Mouse (Mus musculus): ENCODE results near the gene Gsto2. TPM values are rescaled to one million over a fixed set of nuclear protein-coding genes. Genes with fewer than 3 reads are reported as not detected.

Gsto2 gene
- polyA plus RNA-seq, 1 experiment from 2014 or later: 1.8 TPM

DNA sequence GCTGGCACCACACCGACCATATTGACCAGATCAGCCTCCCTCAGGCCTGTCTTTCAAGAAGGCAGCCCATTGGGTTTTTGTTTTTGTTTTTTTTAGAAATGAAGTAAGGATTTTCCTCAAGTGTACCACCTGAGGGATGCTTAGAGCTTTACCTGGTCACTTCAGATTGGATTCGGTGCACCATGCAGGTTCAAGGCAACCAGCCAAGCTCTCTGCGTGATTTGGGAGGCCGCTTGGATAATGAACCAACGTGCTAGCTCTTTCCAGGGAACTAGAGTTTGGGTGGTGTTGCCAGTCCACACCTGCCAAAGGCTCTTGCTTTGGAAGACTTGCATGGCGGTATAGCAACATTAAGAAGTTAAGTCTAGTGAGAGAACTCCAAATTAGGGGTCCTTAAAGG lies 27.8 kb downstream of the Gsto2 start:
- no peak overlapping the region for H3K4me3 ChIP-seq (ENCODE audit: low read length)
- H3K27me3 ChIP-seq (ENCODE audit: control insufficient read depth, insufficient read depth, low read length): no peaks in the 10 kb centered on the region
- H3K9me3 ChIP-seq (ENCODE audit: control insufficient read depth, low read length): no peaks in the 10 kb centered on the region
- peaks cover 25% of the 10 kb centered on the region for H3K4me1 ChIP-seq (ENCODE audit: control insufficient read depth, insufficient read depth, low read length)
- 96% methylated on average over 6 of the region's 6 CpGs for WGBS
- H3K36me3 ChIP-seq (ENCODE audit: control insufficient read depth, insufficient read depth, low read length): peaks cover 39% of the 10 kb centered on the region
- no peak for ATAC-seq (ENCODE audit: low FRiP score, low TSS enrichment)
- H3K27ac ChIP-seq (ENCODE audit: low read depth, low read length): no peak overlapping the region
- no peak overlapping the region for H3K4me2 ChIP-seq (replicated peaks; ENCODE audit: low read depth, low read length)
- H3K9ac ChIP-seq (ENCODE audit: low read depth, low read length): no peak overlapping the region

DNA sequence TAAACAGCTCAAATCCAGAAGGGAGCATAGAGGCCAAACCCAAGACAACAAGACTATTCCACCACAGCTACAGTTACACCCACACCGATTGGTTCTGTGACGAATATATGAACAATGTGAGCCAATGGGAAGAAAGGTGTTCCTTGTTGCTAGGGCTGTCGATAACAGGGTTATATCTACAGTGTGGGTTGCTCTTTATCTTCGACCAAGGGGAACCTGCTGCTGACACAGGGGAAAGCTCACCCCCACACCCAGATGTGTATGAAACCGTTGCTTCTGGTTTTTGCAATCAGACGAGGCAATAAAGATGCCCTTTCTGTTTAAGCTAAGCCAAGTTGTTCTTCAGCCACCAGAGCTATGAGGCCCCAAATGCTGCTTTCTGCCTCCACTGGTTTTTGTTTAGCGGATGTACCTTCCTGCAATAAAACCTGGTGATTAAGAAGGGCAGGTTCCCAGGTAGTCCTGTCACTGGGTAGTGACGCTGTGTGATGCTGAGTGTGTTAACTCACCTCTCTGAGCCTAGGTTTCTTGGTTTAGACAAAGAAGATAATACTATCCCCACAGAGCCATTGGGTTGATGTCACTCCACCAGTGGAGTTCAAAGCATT lies 33.2 kb downstream of the Gsto2 start:
- ATAC-seq (ENCODE audit: low FRiP score, low TSS enrichment): no peak
- Histone ChIP-seq H3K27me3 (ENCODE audit: control insufficient read depth, insufficient read depth, low read length) (no peaks in the 10 kb centered on the region), H3K9ac (ENCODE audit: low read depth, low read length) (no peak overlapping the region), H3K4me3 (ENCODE audit: low read length) (no peak overlapping the region), H3K27ac (ENCODE audit: low read depth, low read length) (no peak overlapping the region), H3K4me1 (ENCODE audit: control insufficient read depth, insufficient read depth, low read length) (peaks cover 21% of the 10 kb centered on the region), H3K4me2 (replicated peaks; ENCODE audit: low read depth, low read length) (no peak overlapping the region), H3K9me3 (ENCODE audit: control insufficient read depth, low read length) (no peaks in the 10 kb centered on the region), H3K36me3 (ENCODE audit: control insufficient read depth, insufficient read depth, low read length) (peaks cover 41% of the 10 kb centered on the region)
- 76% methylated on average over 8 of the region's 8 CpGs for WGBS

DNA sequence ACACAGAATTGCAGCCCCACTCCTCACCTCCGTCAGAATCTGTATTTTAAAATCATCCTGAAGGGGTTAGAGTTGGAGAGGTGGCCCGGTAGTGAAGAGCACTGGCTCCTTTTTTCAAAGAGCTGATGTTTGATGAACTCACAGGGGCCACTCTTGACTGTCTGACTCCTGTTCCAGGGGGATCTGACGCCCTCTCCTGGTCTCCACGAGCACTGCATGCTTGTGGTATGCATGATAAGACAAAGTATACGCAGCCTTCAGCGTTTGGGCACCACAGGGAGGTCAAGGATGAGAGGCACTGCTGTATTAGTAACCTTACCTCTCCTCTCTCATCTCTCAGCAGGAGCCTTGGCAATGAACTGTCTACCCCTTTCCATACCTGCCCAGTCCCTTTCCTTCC lies 34.7 kb downstream of the Gsto2 start:
- Histone ChIP-seq H3K27ac (ENCODE audit: low read depth, low read length) (no peak overlapping the region), H3K36me3 (ENCODE audit: control insufficient read depth, insufficient read depth, low read length) (peaks cover 32% of the 10 kb centered on the region), H3K27me3 (ENCODE audit: control insufficient read depth, insufficient read depth, low read length) (no peaks in the 10 kb centered on the region), H3K4me2 (replicated peaks; ENCODE audit: low read depth, low read length) (no peak overlapping the region), H3K4me3 (ENCODE audit: low read length) (no peak overlapping the region), H3K9me3 (ENCODE audit: control insufficient read depth, low read length) (no peaks in the 10 kb centered on the region), H3K9ac (ENCODE audit: low read depth, low read length) (no peak overlapping the region), H3K4me1 (ENCODE audit: control insufficient read depth, insufficient read depth, low read length) (peaks cover 25% of the 10 kb centered on the region)
- 70% methylated on average over 6 of the region's 6 CpGs for WGBS
- no peak for ATAC-seq (ENCODE audit: low FRiP score, low TSS enrichment)

DNA sequence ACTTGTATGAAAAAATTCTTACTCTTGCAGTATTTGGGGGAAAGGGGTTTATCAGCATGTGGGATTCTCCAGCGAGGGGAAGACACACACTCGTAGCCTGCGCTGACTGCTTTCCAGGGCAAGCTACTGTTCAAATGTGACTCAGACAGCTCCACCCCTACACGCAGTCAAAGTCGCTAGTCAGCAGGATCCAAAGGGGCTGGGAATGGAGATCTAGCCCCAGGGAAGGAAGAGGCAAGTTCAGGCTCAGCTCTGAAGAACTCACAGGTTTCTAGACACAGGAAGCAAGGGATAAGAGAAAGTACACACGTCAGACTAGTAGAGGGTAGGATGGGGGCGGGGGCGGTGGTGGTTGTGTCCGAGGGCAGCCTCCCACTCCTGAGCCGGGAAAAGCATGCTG lies 35.2 kb downstream of the Gsto2 start:
- ATAC-seq (ENCODE audit: low FRiP score, low TSS enrichment): no peak
- Histone ChIP-seq H3K4me3 (ENCODE audit: low read length) (no peak overlapping the region), H3K9ac (ENCODE audit: low read depth, low read length) (no peak overlapping the region), H3K27me3 (ENCODE audit: control insufficient read depth, insufficient read depth, low read length) (no peaks in the 10 kb centered on the region), H3K27ac (ENCODE audit: low read depth, low read length) (no peak overlapping the region), H3K36me3 (ENCODE audit: control insufficient read depth, insufficient read depth, low read length) (peaks cover 28% of the 10 kb centered on the region), H3K4me2 (replicated peaks; ENCODE audit: low read depth, low read length) (no peak overlapping the region), H3K4me1 (ENCODE audit: control insufficient read depth, insufficient read depth, low read length) (peaks cover 25% of the 10 kb centered on the region), H3K9me3 (ENCODE audit: control insufficient read depth, low read length) (no peaks in the 10 kb centered on the region)
- WGBS: 86% methylated on average over 10 of the region's 10 CpGs

DNA sequence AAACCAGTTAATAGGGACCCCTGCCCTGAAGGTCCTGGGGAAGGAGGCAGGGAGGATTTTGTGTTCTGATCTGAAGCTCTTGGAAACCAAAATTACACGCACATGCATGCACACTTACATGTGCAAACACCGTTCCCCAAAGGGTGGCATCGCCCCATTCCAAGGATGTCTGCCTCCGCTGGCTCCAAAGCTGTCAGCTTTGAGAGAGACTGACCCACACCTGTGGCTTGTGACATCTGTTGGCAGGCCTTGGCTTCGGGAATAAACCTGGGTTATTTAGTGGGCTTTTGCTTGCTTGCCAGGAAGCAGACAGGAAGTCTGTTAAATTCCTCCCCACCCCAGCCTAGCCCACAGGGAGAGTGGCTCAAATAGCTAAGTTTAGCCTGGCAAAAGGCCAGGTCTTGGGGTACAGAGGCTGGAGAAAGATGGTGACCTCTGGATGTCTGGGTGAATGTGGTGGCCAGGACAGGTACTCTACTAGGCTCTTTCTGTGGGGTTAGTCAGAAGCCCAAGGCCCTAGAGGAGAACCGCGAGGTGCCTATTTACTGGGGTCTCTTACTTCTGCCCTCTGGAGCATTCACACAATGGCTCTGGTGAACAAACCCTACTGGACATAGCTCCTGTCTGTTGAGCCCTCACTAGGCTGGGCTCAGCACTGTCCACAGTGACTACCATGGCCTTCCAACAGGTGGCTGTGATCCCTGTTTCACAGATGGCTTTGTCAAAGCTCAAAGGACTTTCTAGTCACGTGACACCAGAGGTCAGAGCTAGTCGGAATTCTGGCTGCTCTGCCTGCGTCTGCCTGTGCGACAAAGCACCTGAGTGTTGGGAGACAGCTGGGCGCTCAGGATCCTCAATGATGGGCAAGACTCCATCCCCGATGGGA lies 37.2 kb downstream of the Gsto2 start:
- WGBS: 51% methylated on average over 13 of the region's 13 CpGs
- Histone ChIP-seq H3K9ac (ENCODE audit: low read depth, low read length) (no peak overlapping the region), H3K36me3 (ENCODE audit: control insufficient read depth, insufficient read depth, low read length) (peaks cover 8% of the 10 kb centered on the region), H3K27ac (ENCODE audit: low read depth, low read length) (peak overlapping the region; percentile 47), H3K4me2 (replicated peaks; ENCODE audit: low read depth, low read length) (no peak overlapping the region), H3K4me1 (ENCODE audit: control insufficient read depth, insufficient read depth, low read length) (peaks cover 25% of the 10 kb centered on the region), H3K9me3 (ENCODE audit: control insufficient read depth, low read length) (no peaks in the 10 kb centered on the region), H3K4me3 (ENCODE audit: low read length) (no peak overlapping the region), H3K27me3 (ENCODE audit: control insufficient read depth, insufficient read depth, low read length) (no peaks in the 10 kb centered on the region)
- 0 out of 2 replicates have a peak, but pooled peaks have one; percentile 26 for ATAC-seq (ENCODE audit: low FRiP score, low TSS enrichment)

DNA sequence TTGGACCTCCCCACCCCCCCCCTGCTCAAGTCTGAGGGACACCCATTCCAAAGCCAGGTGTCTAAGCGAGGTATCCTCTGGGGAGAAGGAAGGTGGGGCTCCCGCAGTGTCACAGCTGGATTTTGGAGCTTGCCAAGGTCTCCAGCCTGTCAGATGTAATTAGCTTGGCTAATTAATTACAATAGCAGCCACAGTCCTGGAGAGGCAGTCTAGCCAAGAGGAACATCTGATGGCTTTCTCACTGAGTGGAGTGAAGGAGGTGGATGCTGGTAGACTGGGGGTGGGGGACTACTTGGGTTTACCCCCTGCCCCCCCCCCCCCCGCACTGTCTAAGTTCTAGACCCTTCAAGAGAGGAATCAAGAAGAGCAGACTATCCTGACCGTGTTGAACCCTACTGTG lies 38.3 kb downstream of the Gsto2 start:
- Histone ChIP-seq H3K9ac (ENCODE audit: low read depth, low read length) (no peak overlapping the region), H3K27ac (ENCODE audit: low read depth, low read length) (no peak overlapping the region), H3K4me1 (ENCODE audit: control insufficient read depth, insufficient read depth, low read length) (peaks cover 27% of the 10 kb centered on the region), H3K27me3 (ENCODE audit: control insufficient read depth, insufficient read depth, low read length) (no peaks in the 10 kb centered on the region), H3K36me3 (ENCODE audit: control insufficient read depth, insufficient read depth, low read length) (peaks cover 4% of the 10 kb centered on the region), H3K4me3 (ENCODE audit: low read length) (no peak overlapping the region), H3K9me3 (ENCODE audit: control insufficient read depth, low read length) (no peaks in the 10 kb centered on the region), H3K4me2 (replicated peaks; ENCODE audit: low read depth, low read length) (no peak overlapping the region)
- WGBS: 66% methylated on average over 4 of the region's 4 CpGs
- ATAC-seq (ENCODE audit: low FRiP score, low TSS enrichment): 0 out of 2 replicates have a peak, but pooled peaks have one; percentile 21

DNA sequence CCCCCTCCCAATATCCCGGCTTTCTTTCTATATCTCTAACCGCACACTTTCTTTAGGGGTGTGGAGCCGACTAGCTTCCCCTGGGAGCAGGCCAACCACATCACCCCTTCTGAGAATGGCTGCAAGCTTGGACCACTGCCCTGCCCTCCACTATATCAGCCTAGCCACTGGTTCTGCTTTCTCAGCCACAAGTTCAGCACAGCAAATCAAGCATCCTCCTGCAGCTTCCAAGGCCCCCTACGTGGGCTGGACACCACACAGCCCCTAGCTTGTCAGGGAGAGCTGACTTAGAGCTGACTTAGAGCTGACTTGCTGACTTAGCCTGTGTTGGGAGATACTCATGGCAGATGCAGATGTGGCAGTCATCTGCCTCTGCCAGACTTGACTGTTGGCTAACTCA lies 39.7 kb downstream of the Gsto2 start:
- Histone ChIP-seq H3K36me3 (ENCODE audit: control insufficient read depth, insufficient read depth, low read length) (peaks cover 2% of the 10 kb centered on the region), H3K9me3 (ENCODE audit: control insufficient read depth, low read length) (no peaks in the 10 kb centered on the region), H3K4me3 (ENCODE audit: low read length) (no peak overlapping the region), H3K4me1 (ENCODE audit: control insufficient read depth, insufficient read depth, low read length) (peaks cover 39% of the 10 kb centered on the region), H3K4me2 (replicated peaks; ENCODE audit: low read depth, low read length) (no peak overlapping the region), H3K9ac (ENCODE audit: low read depth, low read length) (no peak overlapping the region), H3K27ac (ENCODE audit: low read depth, low read length) (no peak overlapping the region), H3K27me3 (ENCODE audit: control insufficient read depth, insufficient read depth, low read length) (no peaks in the 10 kb centered on the region)
- no peak for ATAC-seq (ENCODE audit: low FRiP score, low TSS enrichment)
- WGBS: 66% methylated on average over 4 of the region's 4 CpGs

DNA sequence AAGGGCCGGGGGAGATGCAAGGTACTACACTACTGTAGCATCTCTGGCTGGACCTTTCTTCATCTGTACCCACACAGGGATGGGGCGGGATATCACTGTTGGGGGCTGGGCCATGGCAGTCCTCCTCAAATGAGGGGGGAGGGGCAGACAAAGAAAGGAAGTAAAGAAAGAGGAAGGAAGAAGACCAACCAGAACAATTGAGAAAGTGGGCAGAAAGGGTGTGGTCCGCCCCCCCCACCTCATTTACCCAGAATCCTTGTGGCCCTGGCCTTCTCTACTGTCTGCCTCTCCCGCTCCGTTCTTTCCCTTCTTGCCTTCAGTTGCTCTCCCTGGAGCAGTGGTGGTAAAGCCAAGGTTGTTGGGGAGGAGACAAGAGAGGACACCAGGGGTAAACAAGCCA lies 40.3 kb downstream of the Gsto2 start:
- Histone ChIP-seq H3K9me3 (ENCODE audit: control insufficient read depth, low read length) (no peaks in the 10 kb centered on the region), H3K9ac (ENCODE audit: low read depth, low read length) (no peak overlapping the region), H3K4me2 (replicated peaks; ENCODE audit: low read depth, low read length) (no peak overlapping the region), H3K36me3 (ENCODE audit: control insufficient read depth, insufficient read depth, low read length) (no peaks in the 10 kb centered on the region; the same call in 1 of the 2 replicates), H3K27ac (ENCODE audit: low read depth, low read length) (no peak overlapping the region), H3K27me3 (ENCODE audit: control insufficient read depth, insufficient read depth, low read length) (no peaks in the 10 kb centered on the region), H3K4me3 (ENCODE audit: low read length) (no peak overlapping the region), H3K4me1 (ENCODE audit: control insufficient read depth, insufficient read depth, low read length) (peaks cover 44% of the 10 kb centered on the region)
- 90% methylated on average over 5 of the region's 5 CpGs for WGBS
- ATAC-seq (ENCODE audit: low FRiP score, low TSS enrichment): no peak

DNA sequence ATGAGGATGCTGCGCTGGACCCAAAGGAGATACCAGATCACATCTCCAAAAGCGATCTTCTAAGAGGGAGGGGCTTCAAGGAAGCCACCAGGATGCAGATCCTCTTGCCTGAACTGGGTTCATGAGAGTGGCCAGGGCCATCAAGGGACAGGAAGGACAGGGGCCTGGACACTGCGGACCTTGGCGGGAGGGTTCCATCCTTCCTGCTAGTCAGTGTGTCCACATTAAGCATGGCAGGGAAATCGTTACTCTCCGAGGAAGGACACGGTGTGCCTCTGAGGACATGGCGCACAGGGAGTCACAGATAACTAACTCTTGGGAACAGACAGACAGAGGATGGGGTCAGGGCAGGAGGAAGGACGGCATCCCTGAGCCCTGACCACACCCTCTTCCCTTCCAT lies 42.3 kb downstream of the Gsto2 start:
- H3K27me3 ChIP-seq (ENCODE audit: control insufficient read depth, insufficient read depth, low read length): no peaks in the 10 kb centered on the region

More for the DNA sequence above, 42.3 kb downstream of the Gsto2 start:
- Histone ChIP-seq H3K27ac (ENCODE audit: low read depth, low read length) (no peak overlapping the region), H3K36me3 (ENCODE audit: control insufficient read depth, insufficient read depth, low read length) (peaks cover 6% of the 10 kb centered on the region; the same call in 1 of the 2 replicates), H3K4me3 (ENCODE audit: low read length) (no peak overlapping the region), H3K4me1 (ENCODE audit: control insufficient read depth, insufficient read depth, low read length) (peaks cover 32% of the 10 kb centered on the region), H3K9ac (ENCODE audit: low read depth, low read length) (no peak overlapping the region), H3K4me2 (replicated peaks; ENCODE audit: low read depth, low read length) (no peak overlapping the region), H3K9me3 (ENCODE audit: control insufficient read depth, low read length) (no peaks in the 10 kb centered on the region)
- 79% methylated on average over 9 of the region's 9 CpGs for WGBS
- ATAC-seq (ENCODE audit: low FRiP score, low TSS enrichment): no peak

Data from kidney, embryonic 14.5 days (tissue).